Mouse (Mus musculus) urinary bladder, adult 18-20 months (tissue): ENCODE measurements around the gene Samd11.

ENCODE experiments used
- DNase-seq, 2 experiments: peaks; one replicate each; pipeline ENCODE4 v3.0.0; 2022; ENCODE audit warnings: low spot score in 2 of 2, mixed read lengths in 2 of 2

Gene Samd11

DNA sequence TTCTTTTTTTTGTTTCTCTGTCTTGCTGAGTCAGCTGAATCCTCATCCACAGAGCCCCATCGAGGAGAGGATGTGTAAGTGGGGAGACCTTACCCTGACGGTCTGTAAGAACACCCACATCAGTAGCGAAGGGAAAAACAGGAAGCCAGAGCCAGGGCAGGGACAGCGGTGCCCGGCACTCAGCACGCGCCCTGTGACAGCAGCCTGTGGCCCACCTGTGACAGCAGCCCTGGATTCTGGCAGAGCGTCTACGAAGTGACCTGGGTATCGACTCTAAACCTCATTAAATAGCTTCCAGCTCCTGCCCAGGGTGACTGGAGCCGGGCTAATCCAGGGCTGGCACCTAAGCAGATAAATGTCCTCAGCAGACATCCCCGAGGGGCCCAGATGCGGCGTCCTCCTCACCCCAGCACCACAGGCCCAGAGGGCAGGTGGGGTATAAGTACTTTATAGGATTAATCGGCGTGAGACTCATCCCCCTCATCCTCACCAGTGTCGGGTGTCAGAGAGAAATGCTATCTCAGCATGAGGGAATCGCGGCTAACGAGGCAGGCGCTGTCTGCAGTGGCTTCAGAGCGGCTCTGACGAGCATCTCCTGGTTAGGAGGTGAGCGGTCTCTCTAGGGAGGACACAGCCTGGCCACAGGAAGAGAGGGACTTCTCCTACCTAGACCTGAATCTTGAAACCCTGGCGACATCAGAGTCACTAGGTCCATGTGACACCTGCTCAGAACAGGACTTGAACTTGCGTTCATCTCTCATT, at the start of gene Samd11:
Gene Samd11 (minus strand): TSS at position 580 of the 762 bp plus-strand sequence.
- no peak for DNase-seq

DNA sequence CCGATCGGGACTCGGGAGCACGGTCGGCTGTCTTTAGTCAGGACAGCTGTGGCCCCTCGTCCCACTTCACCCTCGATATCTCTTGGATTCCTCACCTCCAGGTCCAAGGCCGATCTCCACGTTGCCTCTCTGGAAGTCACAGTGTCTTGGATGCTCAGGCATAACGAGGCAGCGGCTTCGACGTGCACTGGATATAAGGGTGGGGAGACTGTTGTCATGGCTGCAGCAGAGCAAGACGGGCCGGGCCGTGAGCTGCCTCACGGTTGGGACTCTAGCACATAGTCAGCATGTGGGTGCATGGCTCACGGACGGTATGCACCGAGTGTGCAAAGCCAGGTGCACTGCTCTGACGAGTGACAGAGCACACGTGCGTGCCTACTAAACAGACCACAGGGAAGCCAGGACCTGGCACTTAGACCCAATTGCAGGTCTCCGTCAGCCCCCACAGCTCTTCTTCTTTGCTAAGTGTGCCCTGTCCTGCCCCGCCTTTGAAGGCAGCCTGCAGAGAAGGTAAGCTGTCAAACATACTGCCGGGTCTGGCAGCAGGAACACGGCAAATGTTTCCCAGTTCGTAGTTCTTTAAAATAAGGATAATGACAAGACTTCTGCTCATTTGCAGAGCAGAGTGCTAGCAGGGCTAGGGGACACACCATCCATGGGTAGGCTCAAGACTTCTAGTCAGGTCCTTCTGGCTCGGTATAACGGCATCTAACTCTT, 938 bp downstream of the Samd11 start:
- no peak for DNase-seq

DNA sequence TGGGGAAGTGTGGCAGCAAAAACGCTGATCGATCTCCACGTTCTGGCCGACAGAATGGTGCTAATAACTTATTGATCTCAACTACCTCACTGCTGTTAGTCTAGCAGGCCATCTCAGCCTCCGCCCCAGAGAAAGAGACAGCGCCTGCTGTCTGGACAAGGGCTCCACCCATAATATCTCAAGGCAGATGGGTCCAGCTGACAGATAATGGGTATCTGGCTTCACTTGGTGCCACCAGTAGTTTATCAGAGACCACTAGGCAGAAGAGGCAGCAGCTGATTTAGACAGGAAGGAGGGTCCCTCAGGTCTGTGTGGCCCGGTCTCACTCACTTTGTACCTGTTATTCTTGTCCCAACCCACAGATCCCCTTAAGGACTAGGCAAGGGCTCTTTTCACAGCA, 2.4 kb downstream of the Samd11 start:
- DNase-seq, result no peak

DNA sequence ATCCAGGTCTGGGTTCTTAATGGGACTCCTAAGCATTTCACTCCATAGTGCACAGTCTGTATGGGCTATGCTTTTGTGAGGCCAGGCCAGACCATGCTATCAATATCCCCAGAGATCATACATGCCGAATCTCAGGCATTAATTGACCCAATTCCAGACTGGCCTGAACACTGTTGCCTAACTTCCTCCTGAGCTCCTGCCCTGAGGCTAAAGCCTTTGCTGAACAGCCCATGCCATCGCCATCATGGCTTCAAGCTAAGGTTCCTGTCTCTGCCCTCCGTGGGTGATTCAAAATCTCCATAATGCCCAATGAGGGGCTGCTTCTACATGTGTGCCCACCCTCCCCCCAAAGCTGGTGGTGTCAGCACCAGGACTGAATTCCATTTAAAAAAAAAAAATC, 2.8 kb downstream of the Samd11 start:
- DNase-seq, result no peak

DNA sequence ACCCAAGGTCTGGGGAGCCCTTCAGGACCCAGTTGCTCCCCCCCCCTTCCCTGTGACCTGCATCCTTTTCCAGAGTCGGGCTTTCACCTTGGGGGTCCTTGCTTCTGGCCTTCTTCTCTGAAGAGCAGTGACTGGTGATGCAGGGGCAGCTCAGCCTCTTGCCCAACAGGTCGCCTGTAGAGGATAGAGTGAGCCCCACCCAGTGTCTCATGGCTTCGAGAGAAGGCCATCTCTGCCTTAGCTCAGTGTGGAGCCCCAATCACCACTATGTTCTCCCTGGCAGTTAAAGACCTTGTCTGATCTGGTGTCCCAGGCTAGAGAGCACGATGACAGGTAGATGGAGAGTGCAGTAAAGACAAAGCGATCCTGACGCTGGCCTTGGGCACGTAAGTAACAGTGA, 3.3 kb downstream of the Samd11 start:
- DNase-seq, result no peak

DNA sequence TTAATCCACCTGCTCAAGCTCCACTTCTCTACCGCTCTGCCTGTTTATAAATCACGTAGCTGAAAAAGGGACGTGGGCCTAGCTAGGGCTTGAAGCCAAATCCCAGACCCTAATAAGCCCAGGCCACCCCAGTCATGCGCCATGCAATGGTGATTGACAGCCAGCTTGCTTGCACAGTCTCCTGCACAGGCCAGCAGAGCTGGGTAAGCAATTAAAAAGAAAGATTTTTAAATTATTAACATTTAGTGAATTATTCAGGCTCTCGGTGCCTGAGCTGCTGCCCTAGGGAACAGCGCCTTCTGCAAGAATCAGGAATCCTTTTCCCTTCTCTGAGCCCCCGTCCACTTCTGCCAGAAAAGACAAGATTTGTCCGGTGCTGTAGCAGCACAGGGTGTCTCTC, 4.4 kb downstream of the Samd11 start:
- DNase-seq, result no peak

DNA sequence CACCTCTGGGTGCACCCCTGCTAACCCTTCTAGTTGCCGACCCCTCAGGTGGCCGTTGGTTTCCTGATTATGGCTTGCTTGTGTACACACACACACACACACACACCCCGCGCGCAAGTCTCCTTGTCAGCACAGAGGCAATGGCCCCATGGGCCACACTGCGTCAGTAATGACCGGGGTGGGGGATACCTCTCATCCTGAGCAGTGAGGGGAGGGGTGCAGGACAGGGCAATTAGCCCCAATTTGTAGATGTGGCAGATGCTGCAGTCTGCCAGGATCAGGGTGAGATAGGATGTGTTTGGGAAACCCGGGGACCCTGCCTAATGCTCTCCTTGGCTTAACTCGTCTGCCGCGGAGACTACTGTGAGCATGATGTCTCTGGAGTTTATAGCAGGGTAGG, 5.9 kb downstream of the Samd11 start:
- no peak for DNase-seq

DNA sequence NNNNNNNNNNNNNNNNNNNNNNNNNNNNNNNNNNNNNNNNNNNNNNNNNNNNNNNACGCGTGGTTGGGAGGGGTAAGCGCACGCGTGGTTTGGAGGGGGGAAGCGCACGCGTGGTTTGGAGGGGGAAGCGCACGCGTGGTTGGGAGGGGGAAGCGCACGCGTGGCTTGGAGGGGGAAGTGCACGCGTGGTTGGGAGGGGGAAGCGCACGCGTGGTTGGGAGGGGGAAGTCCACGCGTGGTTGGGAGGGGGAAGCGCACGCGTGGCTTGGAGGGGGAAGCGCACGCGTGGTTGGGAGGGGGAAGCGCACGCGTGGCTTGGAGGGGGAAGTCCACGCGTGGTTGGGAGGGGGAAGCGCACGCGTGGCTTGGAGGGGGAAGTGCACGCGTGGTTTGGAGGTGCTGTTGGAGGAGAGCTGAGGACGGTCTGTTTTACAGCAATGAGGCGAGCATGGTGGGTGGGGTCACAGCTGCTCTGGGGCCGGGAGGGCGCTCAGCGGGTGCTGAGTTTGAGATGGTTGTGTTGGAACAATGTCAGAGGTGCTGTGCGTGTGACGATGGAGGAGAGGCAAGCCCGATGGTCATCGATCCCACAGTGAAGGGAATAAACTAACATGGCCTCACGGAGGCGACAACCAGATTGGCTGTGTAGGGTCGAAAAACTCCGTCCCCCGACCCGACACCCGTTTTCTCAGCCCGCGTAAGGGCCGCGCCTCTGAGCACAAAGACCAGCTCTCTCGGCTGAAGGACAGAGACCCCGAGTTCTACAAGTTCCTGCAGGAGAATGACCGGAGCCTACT, 18.6 kb downstream of the Samd11 start:
- DNase-seq, result no peak

DNA sequence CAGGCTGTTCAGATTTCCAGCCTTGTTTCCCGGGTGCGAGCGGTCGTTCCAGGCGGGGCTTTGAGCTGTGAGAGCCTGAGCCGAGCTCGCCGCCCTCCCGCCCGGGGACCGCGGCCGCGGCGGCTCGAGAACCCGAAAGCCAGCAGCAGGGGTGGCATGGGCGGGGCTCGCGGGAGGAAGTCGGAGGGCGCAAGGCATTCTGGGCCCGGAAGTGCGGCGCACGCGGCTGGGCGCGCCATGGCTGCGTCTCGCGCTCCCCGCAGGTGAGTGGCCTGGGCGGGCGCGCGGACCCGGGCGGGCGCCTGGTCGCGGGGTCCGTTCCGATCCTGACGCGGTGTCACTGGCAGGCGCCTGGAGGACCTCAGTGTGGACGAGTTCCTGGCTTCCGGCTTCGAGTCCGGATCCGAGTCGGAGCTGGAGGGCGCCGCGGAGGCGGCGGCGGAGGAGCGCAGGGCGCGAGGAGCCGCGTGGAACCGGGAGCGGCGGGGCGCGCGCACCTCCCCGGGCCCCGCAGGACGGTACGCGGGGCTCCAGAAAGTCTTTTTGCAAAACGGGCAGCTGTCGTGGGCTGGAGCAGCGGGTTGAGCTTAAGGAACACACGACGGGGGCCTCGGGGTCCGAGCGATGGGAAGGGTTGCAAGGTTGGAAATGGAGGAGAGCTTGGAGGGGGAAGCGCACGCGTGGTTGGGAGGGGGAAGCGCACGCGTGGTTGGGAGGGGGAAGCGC, 19.5 kb downstream of the Samd11 start, which contains the start of gene Noc2l:
Gene Noc2l (plus strand): TSS at position 203 of the 726 bp plus-strand sequence.
- peak; percentile 79 to 83 for DNase-seq

DNA sequence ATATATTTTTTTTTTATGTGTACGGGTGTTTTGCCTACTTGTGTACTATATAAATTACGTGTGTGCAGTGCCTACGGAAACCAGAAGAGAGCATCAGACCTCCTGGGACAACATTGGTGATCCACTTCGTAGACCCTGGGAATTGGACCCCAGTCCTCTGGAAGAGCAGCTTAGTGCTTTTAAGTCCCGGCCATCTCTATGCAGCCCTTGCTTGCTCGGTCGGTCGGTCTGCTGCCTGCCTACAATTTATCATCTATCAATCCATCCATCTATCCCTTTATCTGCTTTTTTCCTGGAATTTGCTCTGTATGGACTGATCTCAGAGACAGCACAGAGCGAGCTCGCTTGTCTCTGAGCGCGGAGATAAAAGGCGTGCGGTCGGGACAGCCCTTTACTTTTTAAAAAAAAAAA, 20.1 kb downstream of the Samd11 start:
- no peak for DNase-seq

DNA sequence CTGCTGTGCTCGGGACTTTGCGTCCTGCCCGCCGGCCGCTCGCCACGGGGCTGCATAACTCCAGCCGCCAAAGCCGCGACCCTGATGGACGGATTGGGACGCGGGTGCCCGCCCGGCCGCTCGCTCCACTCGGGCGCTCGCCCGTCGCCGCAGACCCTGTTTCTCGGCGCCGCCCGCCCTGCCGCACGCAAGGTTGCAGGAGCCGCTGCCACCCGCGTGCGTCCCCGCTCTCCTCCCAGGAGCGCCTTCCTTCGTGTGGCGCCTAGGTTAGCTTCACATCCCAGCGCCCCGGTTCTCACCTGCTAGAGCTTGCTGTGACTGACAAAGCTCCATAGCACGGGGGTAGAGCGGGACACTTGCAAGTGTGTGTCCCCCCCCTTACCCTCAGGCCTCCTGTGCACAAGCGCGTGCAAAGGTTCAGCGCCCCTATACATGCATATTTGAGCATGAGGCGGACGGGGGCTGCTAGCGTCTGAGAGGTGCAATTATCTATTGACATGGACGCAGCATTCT, 20.7 kb downstream of the Samd11 start, which contains the start of gene Plekhn1:
Gene Plekhn1 (minus strand): TSS at position 157 of the 513 bp plus-strand sequence.
- DNase-seq, result peak; percentile 54 to 59

DNA sequence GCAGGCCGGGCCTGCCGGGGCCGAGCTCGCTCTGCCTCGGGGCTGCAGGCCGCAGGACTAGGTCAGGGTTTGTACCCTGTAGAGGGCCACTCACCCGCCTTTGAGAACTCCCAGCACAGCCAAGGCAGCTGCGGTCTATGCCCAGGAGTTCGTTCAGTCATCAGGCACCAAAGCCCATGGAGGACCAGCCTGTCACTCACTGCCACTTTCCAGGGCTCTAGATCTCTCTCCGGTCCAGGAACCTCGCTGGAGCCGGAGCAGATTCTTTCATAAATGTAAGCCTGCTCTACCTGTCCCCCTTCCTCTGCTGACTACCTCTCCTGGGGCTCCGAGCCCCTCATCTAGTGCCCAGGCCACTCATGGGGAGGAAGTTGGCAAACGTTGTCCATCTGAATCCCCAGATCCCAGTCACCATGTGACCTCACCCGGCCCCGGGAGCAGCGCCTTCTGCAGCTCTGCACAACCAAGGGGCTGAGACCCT, 21.4 kb downstream of the Samd11 start:
- DNase-seq, result no peak

DNA sequence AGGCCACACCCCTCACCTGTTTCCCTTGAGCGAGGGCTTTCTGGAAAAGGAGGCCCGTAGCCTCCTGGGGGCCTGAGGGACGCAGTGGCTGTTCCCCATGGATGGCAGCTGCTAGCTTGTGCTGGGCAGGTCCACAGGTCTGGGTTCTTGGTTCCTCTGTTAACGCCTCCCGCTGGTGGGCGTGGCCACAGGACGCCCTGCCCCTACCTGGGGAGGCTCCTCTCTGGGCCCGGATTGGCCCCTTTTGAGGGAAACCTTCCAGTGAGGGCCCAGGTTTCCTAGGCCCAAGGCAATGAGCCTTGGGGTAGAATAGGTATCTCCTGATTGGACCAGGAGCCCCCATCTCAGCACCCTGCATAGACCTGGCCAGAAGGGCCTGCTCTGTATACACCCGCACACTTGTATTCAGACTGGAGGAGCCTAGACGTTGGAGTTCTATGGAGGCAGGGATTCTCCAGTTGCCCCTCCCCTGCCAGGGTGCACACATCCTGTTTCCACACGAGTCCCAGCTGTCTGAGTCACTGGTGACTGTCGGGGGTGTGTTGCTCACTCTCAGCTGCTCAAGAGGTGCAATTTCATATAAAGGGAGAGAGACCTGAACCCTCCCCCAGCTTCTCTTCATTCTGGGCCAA, 26.9 kb downstream of the Samd11 start:
- peak; percentile 66 to 78 for DNase-seq

DNA sequence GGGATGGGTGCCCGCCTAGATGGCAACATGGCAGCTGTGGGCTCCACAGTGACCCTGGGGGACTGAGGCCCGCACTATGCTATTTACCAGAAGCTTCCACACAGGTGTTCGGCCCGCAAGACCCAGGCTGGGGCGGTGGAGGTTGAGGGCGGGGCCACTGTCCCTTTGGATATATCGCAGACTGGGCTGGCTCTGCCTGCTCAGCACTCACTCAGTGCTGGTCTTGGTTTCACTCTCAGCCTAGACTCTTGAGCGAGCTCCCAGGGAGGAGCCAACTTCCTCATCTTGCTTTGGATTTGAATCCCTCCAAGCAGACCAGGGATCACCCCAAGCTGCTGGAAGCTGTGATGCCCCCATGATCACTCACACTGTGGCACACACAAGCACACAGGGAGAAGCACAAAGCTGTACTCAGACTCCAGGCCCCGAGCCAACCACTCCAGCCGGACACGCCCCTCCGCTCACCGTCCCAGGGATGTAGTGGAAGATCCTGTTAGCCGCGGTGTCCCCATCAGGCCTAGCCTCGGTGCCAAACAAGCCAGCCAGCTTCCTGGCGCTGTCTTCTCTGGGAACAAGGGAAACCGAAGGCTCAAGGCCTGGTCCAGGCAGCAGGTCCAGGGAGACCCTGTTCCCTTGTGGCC, 27.6 kb downstream of the Samd11 start:
- no peak for DNase-seq

DNA sequence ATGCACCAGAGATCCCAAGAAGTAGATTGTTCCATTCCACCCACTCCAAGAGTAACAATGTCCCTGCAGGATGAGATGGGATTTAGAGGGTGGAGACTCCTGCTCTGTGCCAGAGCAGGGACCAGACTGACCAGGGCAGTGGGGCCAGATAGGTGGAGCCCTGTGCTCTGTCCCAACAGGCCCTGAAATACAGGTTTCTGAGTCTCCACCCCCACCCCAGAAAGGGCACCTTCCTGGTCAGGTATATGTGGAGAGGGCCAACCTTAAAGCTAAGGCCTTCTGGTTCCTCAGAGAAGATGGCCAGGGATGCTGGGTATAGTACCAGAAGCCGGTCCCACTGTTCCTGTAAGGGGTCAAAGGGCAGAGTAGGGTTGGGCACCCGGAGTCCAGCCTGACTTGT, 31.2 kb downstream of the Samd11 start:
- peak in 1 of 2 experiments; percentile 59 for DNase-seq

DNA sequence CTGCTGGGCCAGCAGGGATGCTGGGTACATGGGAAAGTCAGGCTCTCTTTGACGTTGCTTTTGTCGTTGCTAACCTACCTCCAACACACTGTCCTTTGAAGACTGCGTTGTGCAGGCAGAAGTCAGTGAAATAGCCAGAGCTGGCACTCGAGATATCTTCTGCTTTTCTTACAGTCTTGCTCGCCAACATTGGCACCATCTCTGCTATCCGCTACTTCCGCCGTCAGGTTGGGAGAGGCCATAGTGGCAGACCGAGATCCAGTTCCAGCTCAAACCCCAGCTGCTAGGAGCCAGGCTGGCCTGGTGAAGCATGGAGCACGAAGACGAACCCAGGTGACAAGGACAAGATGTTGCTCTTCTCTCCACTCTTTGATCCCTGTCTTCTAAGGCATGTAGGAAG, 35.5 kb downstream of the Samd11 start:
- no peak for DNase-seq

DNA sequence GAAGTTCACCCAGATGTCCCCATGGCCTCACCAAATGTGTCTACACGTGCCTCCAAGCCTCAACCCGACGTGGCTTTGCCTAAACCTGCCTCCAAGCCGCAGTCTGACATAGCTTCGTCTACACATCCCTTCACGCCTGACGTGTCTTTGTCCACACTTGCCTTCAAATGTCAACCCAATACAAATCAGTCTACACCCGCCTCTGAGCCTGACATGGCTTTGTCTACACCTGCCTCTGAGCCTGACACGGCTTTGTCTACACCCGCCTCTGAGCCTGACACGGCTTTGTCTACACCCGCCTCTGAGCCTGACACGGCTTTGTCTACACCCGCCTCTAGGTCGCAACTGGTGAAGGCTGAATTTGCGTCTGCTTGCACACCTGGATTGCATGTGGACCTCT, 37.6 kb downstream of the Samd11 start:
- DNase-seq, result peak; percentile 55

DNA sequence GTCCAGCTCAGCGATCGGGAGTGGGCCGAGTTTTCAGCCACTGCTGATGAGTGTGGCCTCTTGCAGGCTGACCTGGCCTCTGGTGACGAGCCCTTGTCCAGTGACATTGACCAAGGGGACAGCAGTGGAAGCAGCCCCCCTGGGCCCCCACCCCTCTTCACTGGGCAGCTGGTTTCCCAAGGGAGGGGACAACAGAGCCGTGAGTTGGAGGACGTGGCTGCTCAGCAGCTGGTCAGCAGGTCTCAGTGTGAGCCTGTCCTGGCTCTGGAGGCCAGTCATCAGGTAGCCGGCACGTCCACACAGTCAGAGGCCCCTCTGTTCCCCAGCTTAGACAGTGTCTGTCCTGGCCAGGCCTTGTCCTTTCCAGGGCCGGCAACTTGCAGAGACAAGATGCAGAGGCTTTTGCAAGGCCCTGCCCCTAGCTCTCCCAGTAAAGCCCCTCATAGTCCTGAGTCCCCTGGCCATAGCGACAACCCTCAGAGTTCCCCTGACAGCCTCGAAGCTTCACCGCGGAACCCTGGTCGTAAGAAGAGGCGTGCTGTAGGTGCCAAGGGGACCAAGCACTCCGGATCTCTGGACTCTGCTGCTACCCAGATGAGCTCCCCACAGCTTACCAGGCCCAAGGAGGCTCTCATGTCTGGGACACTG, 38.3 kb downstream of the Samd11 start:
- DNase-seq, result no peak

DNA sequence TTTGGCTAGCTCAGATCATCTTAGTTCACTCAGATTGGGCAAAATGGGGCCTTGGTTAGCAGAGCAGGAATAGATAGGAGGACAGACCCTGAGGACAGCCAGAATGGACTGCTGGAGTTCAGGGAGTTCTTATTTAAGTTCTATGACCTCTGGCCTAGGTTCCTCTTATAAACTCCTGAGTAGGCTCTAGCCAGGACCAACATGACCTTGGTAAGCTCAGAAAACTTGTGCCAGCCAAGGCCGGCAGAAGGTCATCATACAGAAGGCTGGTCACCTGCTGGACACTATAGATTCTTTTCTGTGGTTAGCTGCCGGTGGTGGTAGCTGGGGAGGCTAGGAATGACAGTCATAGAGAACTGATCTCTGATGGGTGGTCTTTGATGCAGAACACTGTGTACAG, 39.3 kb downstream of the Samd11 start:
- no peak for DNase-seq

DNA sequence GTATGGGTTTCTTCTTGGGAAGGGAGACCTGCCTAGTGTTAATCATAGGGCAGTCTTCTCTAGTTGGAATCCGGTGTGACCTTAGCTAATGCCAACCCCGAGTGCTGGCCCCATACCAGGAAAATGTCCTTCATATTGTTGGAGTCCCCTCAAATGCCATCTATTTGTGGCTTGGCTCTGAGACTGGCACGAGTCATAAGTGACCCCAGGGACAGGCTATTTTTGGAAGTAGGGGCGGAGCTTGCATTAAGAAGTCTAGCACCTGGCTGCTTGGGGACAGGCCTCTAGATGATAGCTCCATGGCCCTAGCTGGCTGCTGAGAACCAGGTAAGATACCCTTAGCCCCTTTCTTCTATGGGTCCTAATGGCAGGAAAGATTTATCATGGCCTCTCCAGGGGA, 39.8 kb downstream of the Samd11 start, which contains the start of gene Perm1:
Gene Perm1 (plus strand): TSS at position 220 of the 400 bp plus-strand sequence.
- no peak for DNase-seq
